Mouse (Mus musculus) gastrocnemius, postnatal 10 days (tissue): ENCODE measurements around the gene Mreg. TPM values are rescaled to one million over a fixed set of nuclear protein-coding genes. Genes with fewer than 3 reads are reported as not detected.

Experiments used
- DNase-seq: peaks from one replicate; pipeline ENCODE4 v3.0.0; 2021; ENCODE audit warnings: mixed read lengths
- total RNA-seq, 2 experiments: library from RNA; stranded (reverse); gene quantifications; 2 replicates each; pipeline ENCODE4 v1.2.3; 2021

Gene Mreg
- total RNA-seq, 2 experiments from 2014 or later: 31.3 to 31.8 TPM

- DNase-seq: peak; percentile 95
Measured at GRCm38 (mm10) chr1:72123434-72124297, 88.4 kb downstream of the Mreg start.

- DNase-seq: no peak
Measured at GRCm38 (mm10) chr1:72121608-72122185, 90.4 kb downstream of the Mreg start.

- no peak for DNase-seq
Measured at GRCm38 (mm10) chr1:72119981-72120380, 92.1 kb downstream of the Mreg start.

- no peak for DNase-seq
Measured at GRCm38 (mm10) chr1:72114206-72114605, 97.9 kb downstream of the Mreg start.

Other genes with a start within 250 kb of the Mreg start
- gene Pecr, start 72.0 kb upstream of the Mreg start, total RNA-seq: 10 to 100 TPM; 18.8 to 20.1 TPM
- under 1 TPM; 0.26 to 0.32 TPM for gene Tmem169, start 72.1 kb upstream of the Mreg start, total RNA-seq
- gene Xrcc5, start 95.1 kb upstream of the Mreg start, total RNA-seq: 10 to 100 TPM; 23.9 to 24.9 TPM